In genomic region chr6:135011048-135011733, GRCm38 (mm10) we compare ENCODE assay signal across 8 mouse cellular contexts. TPM values are rescaled to one million over a fixed set of nuclear protein-coding genes. Genes with fewer than 3 reads are reported as not detected.
A peak's percentile ranks its signal among the peaks of the same experiment; 100 is the strongest.
DNase-seq lines count a peak whose midpoint lies in the region; ATAC-seq lines count a peak whose summit lies in the region.

Gene Ddx47 (plus strand): TSS chr6:135011612.

- WGBS in lung, embryonic 16.5 days, result 1% methylated on average over 19 of the region's 19 CpGs

- peak; percentile 86 for DNase-seq in MEL-GATA-1-ER (ENCODE audit: extremely low read depth, low read depth)
- DNase-seq in cerebellum, adult 8-10 months, result peak; percentile 95
- DNase-seq in forelimb bud, embryonic 11.5 days (ENCODE audit: low read depth, low spot score), result peak; percentile 92
- peak; percentile 97 for DNase-seq in layer of hippocampus, adult 9-10 months (ENCODE audit: low spot score)
- peak; percentile 85 for DNase-seq in ovary, postnatal 10 days (ENCODE audit: low spot score)
- peak; percentile 90 to 94 for DNase-seq in thymus, postnatal 10 days (ENCODE audit: low spot score in 2 of 2)

- H3K9ac ChIP-seq in lung, embryonic 16.5 days (ENCODE audit: low read length), result peak within 1 kb of the TSS; percentile 84

- H3K4me1 ChIP-seq in lung, embryonic 16.5 days (replicated peaks; ENCODE audit: control insufficient read depth, insufficient read depth, low read length), result peaks cover 5% of the 10 kb centered on the region

- ATAC-seq in hematopoietic stem cell, adult 5-6 weeks (replicated peaks in 1 of 2; ENCODE audit: insufficient read depth in 1 of 2, low FRiP score in 2 of 2, low TSS enrichment in 1 of 2, low read depth in 1 of 2, poor library complexity in 2 of 2, severe bottlenecking in 2 of 2), result peak; percentile 100
- peak; percentile 96 for ATAC-seq in lung, embryonic 16.5 days (ENCODE audit: low read depth)

- H3K4me2 ChIP-seq in lung, embryonic 16.5 days (ENCODE audit: low read depth, low read length), result peak within 1 kb of the TSS; percentile 71

- H3K4me3 ChIP-seq in lung, embryonic 16.5 days (ENCODE audit: low read length), result peak within 1 kb of the TSS; percentile 73

- H3K27me3 ChIP-seq in lung, embryonic 16.5 days (ENCODE audit: control insufficient read depth, insufficient read depth, low read depth, low read length), result no peaks in the 10 kb centered on the region

- H3K27ac ChIP-seq in lung, embryonic 16.5 days (ENCODE audit: low read length), result 0 out of 2 replicates have a peak within 1 kb of the TSS, but pooled peaks have one; percentile 34

- peaks cover 18% of the 10 kb centered on the region for H3K36me3 ChIP-seq in lung, embryonic 16.5 days (ENCODE audit: control insufficient read depth, insufficient read depth, low read length)

- H3K9me3 ChIP-seq in lung, embryonic 16.5 days (ENCODE audit: control insufficient read depth, low read length), result no peaks in the 10 kb centered on the region

RNA-seq across cellular contexts. Expression of gene Ddx47, which starts in this region (rescaled TPM):
- 127 and 132 TPM in 2 replicates for total RNA-seq in hematopoietic stem cell, adult 5-6 weeks (2017)
- 123 and 131 TPM in 2 replicates for polyA plus RNA-seq in lung, embryonic 16.5 days (2015; fragmentation: Nextera tagmentation; extraction: Ambion mirVana)

Comparison
In these comparisons a context has a peak if more than half of its experiments do, and no peak if none do; other contexts are left out.
1. Peak in every context shown above with its lines: DNase-seq, ATAC-seq, H3K4me3 ChIP-seq and H3K27ac ChIP-seq.